In the genomic region with DNA sequence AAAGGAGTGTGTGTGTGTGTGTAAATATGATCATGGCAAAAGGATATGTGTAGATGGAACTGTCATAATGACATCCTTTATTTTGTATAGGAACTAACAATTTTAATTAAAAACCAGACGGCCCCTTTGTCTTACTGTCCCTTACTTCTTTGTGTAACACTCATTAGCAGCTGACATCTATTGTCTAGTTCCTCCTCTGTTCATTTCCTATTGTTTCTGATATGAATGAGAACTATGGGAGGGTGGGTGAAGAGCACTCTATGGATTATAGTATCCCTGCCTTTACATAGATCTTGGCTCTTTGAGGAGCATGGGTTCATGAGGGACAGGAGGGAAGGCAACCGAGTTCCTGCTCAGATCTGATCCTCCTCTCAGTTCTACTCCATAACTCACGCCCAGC, we compare ENCODE assay signal across 11 mouse cellular contexts.
"Had no signal": no experiment of that assay in that cellular context is flagged by ENCODE, and none has a peak within 500 bp of the region (broad histone marks: within the 10 kb centered on the region; RNA-seq: fewer than 3 reads in every experiment).

No protein-coding gene starts in this region.

- H3K4me2 ChIP-seq: kidney, embryonic 15.5 days; limb, embryonic 15.5 days; liver, embryonic 12.5 days; lung, embryonic 14.5 days; midbrain, embryonic 12.5 days had no signal

- H3K27me3 ChIP-seq: kidney, embryonic 15.5 days; liver, embryonic 12.5 days; midbrain, embryonic 12.5 days had no signal

- DNase-seq: kidney, adult 2 months; kidney, postnatal 14 days; right cerebral cortex, postnatal 4 days; spleen, adult 18-20 months; thymus, adult 2 months; thymus, postnatal 25 days had no signal

- H3K36me3 ChIP-seq: kidney, embryonic 15.5 days; limb, embryonic 15.5 days; liver, embryonic 12.5 days; midbrain, embryonic 12.5 days had no signal

- H3K9ac ChIP-seq: kidney, embryonic 15.5 days; limb, embryonic 15.5 days; liver, embryonic 12.5 days; lung, embryonic 14.5 days; midbrain, embryonic 12.5 days had no signal

- H3K27ac ChIP-seq: kidney, embryonic 15.5 days; limb, embryonic 15.5 days; midbrain, embryonic 12.5 days had no signal

- ATAC-seq: liver, embryonic 12.5 days had no signal

- H3K4me3 ChIP-seq: kidney, embryonic 15.5 days; limb, embryonic 15.5 days; liver, embryonic 12.5 days; midbrain, embryonic 12.5 days had no signal

- H3K4me1 ChIP-seq: kidney, embryonic 15.5 days had no signal

- H3K9me3 ChIP-seq: kidney, embryonic 15.5 days; limb, embryonic 15.5 days; liver, embryonic 12.5 days; midbrain, embryonic 12.5 days had no signal
